Mouse (Mus musculus) cerebellum, adult 9-11 months (tissue): ENCODE results near the gene 4932411N23Rik.
"Not testable (repeated sequence)": the region's sequence is repeated elsewhere in the genome, so short reads cannot be mapped to it uniquely, and the experiment has no call there.

Source experiments
- DNase-seq: peaks from one replicate; pipeline ENCODE4 v3.0.0; 2022

4932411N23Rik gene

DNA sequence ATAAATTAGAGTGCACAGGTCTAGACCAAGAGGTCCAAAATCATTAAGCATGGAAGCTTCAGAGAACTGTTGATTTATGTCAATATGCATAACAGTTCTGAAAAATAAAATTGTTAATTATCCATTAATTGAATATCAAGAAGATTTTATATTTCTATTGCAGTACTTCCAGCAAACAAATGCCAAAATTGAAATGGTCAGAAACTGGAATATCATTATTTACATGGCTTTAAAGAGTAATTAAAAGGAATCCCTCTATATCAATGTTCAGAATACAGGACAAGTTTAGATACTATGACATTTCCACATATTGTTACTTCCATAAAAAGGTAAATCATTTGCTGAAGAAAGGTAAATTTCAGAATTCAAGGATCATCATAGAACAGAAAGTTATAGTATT is at the start of gene 4932411N23Rik:
Gene 4932411N23Rik, minus strand, starts transcription at position 101 of the 400 bp plus-strand sequence.
- no peak for DNase-seq

DNA sequence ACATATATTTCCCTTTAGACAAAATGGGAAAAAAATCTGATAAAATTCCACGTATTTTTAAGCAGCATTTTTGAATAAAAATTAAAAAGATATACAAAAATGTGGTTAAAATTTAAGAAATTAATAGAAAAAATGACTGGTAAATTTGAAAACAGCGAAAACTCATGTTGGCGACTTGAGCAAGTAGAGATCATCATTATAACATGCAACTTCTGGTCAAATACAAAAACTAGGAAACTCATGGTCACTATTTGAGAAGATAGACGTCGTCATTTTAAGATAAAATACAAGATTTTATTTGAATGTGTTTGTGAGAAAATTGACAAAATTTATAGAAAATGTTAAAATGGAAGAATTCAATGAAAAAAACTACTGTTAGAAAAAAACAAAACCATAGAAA is 35.8 kb downstream of the 4932411N23Rik start:
- DNase-seq = no peak

GRCm38 (mm10) chrX:126777643-126778042 is 38.0 kb downstream of the 4932411N23Rik start:
- DNase-seq = not testable (repeated sequence)

DNA sequence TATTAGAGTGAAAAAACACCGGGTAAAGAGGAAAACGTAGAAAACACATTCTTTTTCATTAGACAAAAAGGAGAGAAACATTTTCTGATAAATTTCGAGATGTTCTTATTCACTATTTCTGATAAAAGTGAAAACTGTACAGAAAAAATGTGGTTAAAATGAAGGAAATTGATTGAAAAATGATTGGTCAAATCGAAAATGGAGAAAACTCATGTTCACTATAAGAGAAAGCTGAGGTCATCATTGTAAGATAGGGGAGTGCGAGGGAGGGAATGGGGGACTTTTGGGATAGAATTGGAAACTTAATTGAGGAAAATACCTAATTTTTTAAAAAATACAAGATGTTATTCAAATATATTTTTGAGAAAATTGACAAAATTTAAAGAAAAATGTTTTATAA is 40.8 kb downstream of the 4932411N23Rik start:
- DNase-seq = not testable (repeated sequence)

DNA sequence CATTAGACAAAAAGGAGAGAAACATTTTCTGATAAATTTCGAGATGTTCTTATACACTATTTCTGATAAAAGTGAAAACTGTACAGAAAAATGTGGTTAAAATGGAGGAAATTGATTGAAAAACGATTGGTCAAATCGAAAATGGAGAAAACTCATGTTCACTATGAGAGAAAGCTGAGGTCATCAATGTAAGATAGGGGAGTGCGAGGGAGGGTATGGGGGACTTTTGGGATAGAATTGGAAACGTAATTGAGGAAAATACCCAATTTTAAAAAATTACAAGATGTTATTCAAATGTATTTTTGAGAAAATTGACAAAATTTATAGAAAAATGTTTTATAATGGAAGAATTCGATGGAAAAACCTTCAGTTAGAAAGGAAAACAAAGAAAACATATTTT is 42.2 kb downstream of the 4932411N23Rik start:
- DNase-seq = not testable (repeated sequence)
